Mouse (Mus musculus) MEL (cell line): ENCODE data around the gene Ndufs8. TPM values are rescaled to one million over a fixed set of nuclear protein-coding genes. Genes with fewer than 3 reads are reported as not detected.

Experiments used
- DNase-seq: peaks from one replicate; pipeline ENCODE4 v3.0.0; 2011; ENCODE audit warnings: low read depth, low spot score
- H3K27ac ChIP-seq: 2 replicates; pipeline ENCODE4 v1.5.1; 2012; ENCODE audit warnings: low read depth, mild to moderate bottlenecking, control low read depth, low read length, moderate library complexity; ENCODE audit not compliant: control insufficient read depth
- H3K27me3 ChIP-seq, 2 experiments: fragments of 150-350 bp in 1 of 2; sonication (generic) in 1 of 2; 2 replicates each; pipeline ENCODE4 v1.6.1; 2012; ENCODE audit warnings: low read length in 2 of 2, mild to moderate bottlenecking in 2 of 2, improper control_type of control experiment in 1 of 2, moderate library complexity in 1 of 2; ENCODE audit not compliant: insufficient read depth in 2 of 2, control insufficient read depth in 1 of 2
- H3K36me3 ChIP-seq, 2 experiments: 2 replicates each; pipeline ENCODE4 v1.6.1; 2012 to 2014; ENCODE audit warnings: low read length in 2 of 2, improper control_type of control experiment in 1 of 2, inconsistent platforms in 1 of 2, mild to moderate bottlenecking in 1 of 2; ENCODE audit not compliant: insufficient read depth in 2 of 2, control insufficient read depth in 1 of 2
- H3K4me1 ChIP-seq, 2 experiments: fragments of 150-350 bp in 1 of 2; sonication (generic) in 1 of 2; 2 replicates each; pipeline ENCODE4 v1.6.1; 2012; ENCODE audit warnings: low read length in 2 of 2, improper control_type of control experiment in 1 of 2, mild to moderate bottlenecking in 1 of 2; ENCODE audit not compliant: insufficient read depth in 2 of 2, control insufficient read depth in 1 of 2
- H3K4me3 ChIP-seq, 2 experiments: fragments of 150-350 bp in 1 of 2; sonication (generic) in 1 of 2; 2 replicates each; pipeline ENCODE4 v1.5.1; 2012; ENCODE audit warnings: low read depth in 2 of 2, low read length in 2 of 2, mild to moderate bottlenecking in 2 of 2, moderate library complexity in 2 of 2, control low read depth in 1 of 2, improper control_type of control experiment in 1 of 2; ENCODE audit not compliant: control insufficient read depth in 1 of 2, insufficient read depth in 1 of 2
- H3K79me2 ChIP-seq: 2 replicates; pipeline ENCODE4 v1.6.1; 2012; ENCODE audit warnings: mild to moderate bottlenecking, low read length, moderate library complexity; ENCODE audit not compliant: control insufficient read depth, poor library complexity, insufficient read depth
- H3K9ac ChIP-seq: 2 replicates; pipeline ENCODE4 v1.6.1; 2012; ENCODE audit warnings: low read depth, mild to moderate bottlenecking, control low read depth, low read length, moderate library complexity; ENCODE audit not compliant: control insufficient read depth, poor library complexity, severe bottlenecking
- H3K9me3 ChIP-seq: fragments of 150-350 bp; sonication (generic); replicated peaks from 2 replicates; pipeline ENCODE4 v1.6.1; 2012; ENCODE audit warnings: mild to moderate bottlenecking, low read length, improper control_type of control experiment, moderate library complexity; ENCODE audit not compliant: insufficient read depth
- BHLHE40 ChIP-seq: IDR thresholded peaks from 2 replicates; pipeline ENCODE4 v1.6.1; 2012; ENCODE audit warnings: low read depth, mild to moderate bottlenecking, inconsistent platforms, low read length, improper control_type of control experiment, borderline replicate concordance
- CHD1 ChIP-seq: IDR thresholded peaks from 2 replicates; pipeline ENCODE4 v1.6.1; 2012; ENCODE audit warnings: low read depth, mild to moderate bottlenecking, inconsistent platforms, low read length, improper control_type of control experiment
- CHD2 ChIP-seq: IDR thresholded peaks from 2 replicates; pipeline ENCODE4 v1.6.1; 2011; ENCODE audit warnings: low read length, improper control_type of control experiment
- ETS1 ChIP-seq: IDR thresholded peaks from 2 replicates; pipeline ENCODE4 v1.6.1; 2012; ENCODE audit warnings: low read depth, mild to moderate bottlenecking, inconsistent platforms, low read length, improper control_type of control experiment, moderate library complexity
- GABPA ChIP-seq: IDR thresholded peaks from 2 replicates; pipeline ENCODE4 v1.6.1; 2012; ENCODE audit warnings: low read depth, mild to moderate bottlenecking, inconsistent platforms, low read length, improper control_type of control experiment, moderate library complexity
- JUND ChIP-seq: IDR thresholded peaks from 2 replicates; pipeline ENCODE4 v1.6.1; 2011; ENCODE audit warnings: low read depth, mild to moderate bottlenecking, improper control_type of control experiment, low read length
- MAFK ChIP-seq: IDR thresholded peaks from 2 replicates; pipeline ENCODE4 v1.6.1; 2011; ENCODE audit warnings: low read depth, mild to moderate bottlenecking, low read length, improper control_type of control experiment, borderline replicate concordance
- MAZ ChIP-seq: IDR thresholded peaks from 2 replicates; pipeline ENCODE4 v1.6.1; 2012; ENCODE audit warnings: low read depth, mild to moderate bottlenecking, inconsistent platforms, low read length, improper control_type of control experiment
- MXI1 ChIP-seq: IDR thresholded peaks from 2 replicates; pipeline ENCODE4 v1.6.1; 2011; ENCODE audit warnings: mild to moderate bottlenecking, low read depth, low read length, improper control_type of control experiment
- MYC ChIP-seq: IDR thresholded peaks from 2 replicates; pipeline ENCODE4 v1.6.1; 2011; ENCODE audit warnings: low read depth, mild to moderate bottlenecking, low read length, improper control_type of control experiment, moderate library complexity
- POLR2A ChIP-seq, 2 experiments: IDR thresholded peaks; 2 replicates each; pipeline ENCODE4 v1.6.1; 2011 to 2012; ENCODE audit warnings: low read length in 2 of 2, mild to moderate bottlenecking in 2 of 2, control low read depth in 1 of 2, improper control_type of control experiment in 1 of 2, low read depth in 1 of 2, moderate library complexity in 1 of 2; ENCODE audit not compliant: control insufficient read depth in 1 of 2, insufficient read depth in 1 of 2, poor library complexity in 1 of 2
- POLR2AphosphoS2 ChIP-seq: IDR thresholded peaks from 2 replicates; pipeline ENCODE4 v1.6.1; 2011; ENCODE audit warnings: low read length, improper control_type of control experiment
- POLR2AphosphoS5 ChIP-seq: IDR thresholded peaks from 2 replicates; pipeline ENCODE4 v1.6.1; 2012; ENCODE audit warnings: low read depth, borderline replicate concordance, mild to moderate bottlenecking, inconsistent platforms, low read length, moderate library complexity, mixed read lengths
- RAD21 ChIP-seq: IDR thresholded peaks from 2 replicates; pipeline ENCODE4 v1.6.1; 2011; ENCODE audit warnings: mild to moderate bottlenecking, low read depth, low read length, improper control_type of control experiment
- RCOR1 ChIP-seq: IDR thresholded peaks from 2 replicates; pipeline ENCODE4 v1.6.1; 2012; ENCODE audit warnings: low read depth, mild to moderate bottlenecking, inconsistent platforms, low read length, improper control_type of control experiment
- SIN3A ChIP-seq: IDR thresholded peaks from 2 replicates; pipeline ENCODE4 v1.6.1; 2012; ENCODE audit warnings: low read length, improper control_type of control experiment, inconsistent platforms
- SMC3 ChIP-seq: IDR thresholded peaks from 2 replicates; pipeline ENCODE4 v1.6.1; 2011; ENCODE audit warnings: low read depth, low read length, improper control_type of control experiment
- UBTF ChIP-seq: IDR thresholded peaks from 2 replicates; pipeline ENCODE4 v1.6.1; 2012; ENCODE audit warnings: low read depth, mild to moderate bottlenecking, inconsistent platforms, low read length, improper control_type of control experiment, moderate library complexity, borderline replicate concordance; ENCODE audit not compliant: insufficient read depth
- USF1 ChIP-seq: IDR thresholded peaks from 2 replicates; pipeline ENCODE4 v1.6.1; 2014; ENCODE audit warnings: low read depth, mild to moderate bottlenecking, inconsistent platforms, low read length, improper control_type of control experiment, moderate library complexity
- ZKSCAN1 ChIP-seq: IDR thresholded peaks from 2 replicates; pipeline ENCODE4 v1.6.1; 2012; ENCODE audit warnings: low read depth, mild to moderate bottlenecking, inconsistent platforms, low read length, improper control_type of control experiment, moderate library complexity
- ZMIZ1 ChIP-seq: IDR thresholded peaks from 2 replicates; pipeline ENCODE4 v1.6.1; 2012; ENCODE audit warnings: low read depth, mild to moderate bottlenecking, inconsistent platforms, low read length, improper control_type of control experiment, moderate library complexity
- ZNF384 ChIP-seq: IDR thresholded peaks from 2 replicates; pipeline ENCODE4 v1.6.1; 2012; ENCODE audit warnings: low read depth, mild to moderate bottlenecking, inconsistent platforms, low read length, improper control_type of control experiment
- polyA plus RNA-seq, 2 experiments: library from polyadenylated mRNA; stranded (reverse) in 1 of 2; unstranded in 1 of 2; fragments of >175 nt in 1 of 2; fragments of >200 nt in 1 of 2; gene quantifications; 2 replicates each; pipeline versions ENCODE4 v1.2.1 to v1.2.4; 2012; ENCODE audit warnings: low replicate concordance in 2 of 2, low read depth in 1 of 2; ENCODE audit not compliant: insufficient read length in 2 of 2, insufficient read depth in 1 of 2, missing spikeins in 1 of 2
- total RNA-seq: library from RNA; depleted of rRNA; stranded (reverse); fragments of 300-350 nt; gene quantifications from 2 replicates; pipeline ENCODE4 v1.2.3, GENCODE M21; 2012

Ndufs8 gene
- total and polyA plus RNA-seq, 3 experiments: 205 to 243 TPM; not detected in 1

- Histone ChIP-seq H3K9ac (no peak overlapping the region), H3K79me2 (no peaks in the 10 kb centered on the region), H3K27me3 (no peaks in the 10 kb centered on the region), H3K4me3 (no peak overlapping the region), H3K36me3 (no peaks in the 10 kb centered on the region), H3K4me1 (peaks cover 0 to 16% of the 10 kb centered on the region in 2 experiments; a peak in 2 of 4 replicates), H3K9me3 (no peaks in the 10 kb centered on the region), H3K27ac (no peak overlapping the region)
- no peak for DNase-seq
- TF ChIP-seq ZMIZ1: no peak
- no peak for TF ChIP-seq SIN3A
- no peak for TF ChIP-seq USF1
- TF ChIP-seq MAZ: no peak
- TF ChIP-seq RCOR1: no peak
- no peak for TF ChIP-seq MYC
- no peak for TF ChIP-seq RAD21
- TF ChIP-seq POLR2AphosphoS5: no peak
- no peak for TF ChIP-seq JUND
- TF ChIP-seq CHD2: no peak
- no peak for TF ChIP-seq ZKSCAN1
- TF ChIP-seq SMC3: no peak
- TF ChIP-seq BHLHE40: no peak
- TF ChIP-seq POLR2AphosphoS2: no peak
- no peak for TF ChIP-seq MAFK
- TF ChIP-seq CHD1: no peak
- TF ChIP-seq ETS1: no peak
- TF ChIP-seq GABPA: no peak
Observed at GRCm38 (mm10) chr19:3924190-3924589, 11.6 kb upstream of the Ndufs8 start.

DNA sequence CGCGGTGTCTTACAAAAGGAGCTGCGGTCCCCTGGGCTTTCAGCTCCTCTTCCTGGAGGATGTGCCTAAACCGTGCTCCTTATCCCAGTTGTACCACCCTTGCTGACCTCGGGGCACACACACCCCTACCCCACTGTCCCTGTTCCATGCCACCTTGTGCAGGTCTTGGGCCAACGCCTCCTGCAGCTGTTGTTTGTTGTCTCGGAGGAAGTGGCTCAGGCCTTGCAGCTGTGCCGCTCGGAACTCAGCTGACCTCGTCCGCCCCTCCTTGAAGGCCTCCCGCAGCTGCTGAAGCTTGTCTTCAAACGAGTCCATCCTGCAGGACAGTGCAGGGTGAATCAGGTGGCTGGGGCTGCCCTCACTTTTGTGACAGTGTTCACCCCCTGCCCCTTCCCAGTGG lies 11.0 kb upstream of the Ndufs8 start:
- TF ChIP-seq ZNF384 (no peak), ZMIZ1 (no peak), POLR2A (IDR thresholded peaks at IDR 0.05; ENCODE audit: control insufficient read depth in 1 of 2, insufficient read depth in 1 of 2, low read depth in 1 of 2, low read length in 2 of 2, poor library complexity in 1 of 2) (no peak), CHD1 (no peak), MXI1 (no peak), UBTF (no peak)
- H3K36me3 ChIP-seq: no peaks in the 10 kb centered on the region
- no peak overlapping the region for H3K9ac ChIP-seq
- H3K4me1 ChIP-seq: peaks cover 0 to 16% of the 10 kb centered on the region in 2 experiments; a peak in 2 of 4 replicates
- no peaks in the 10 kb centered on the region for H3K79me2 ChIP-seq
- no peaks in the 10 kb centered on the region for H3K9me3 ChIP-seq
- H3K27me3 ChIP-seq: no peaks in the 10 kb centered on the region
- no peak for DNase-seq
- no peak overlapping the region for H3K4me3 ChIP-seq
- no peak overlapping the region for H3K27ac ChIP-seq
